Mouse (Mus musculus) CD4-positive, CD25-positive, alpha-beta regulatory T cell, adult 2 months (primary cell): ENCODE data around the gene Gsx2.
A peak's percentile ranks its signal among the peaks of the same experiment; 100 is the strongest.

Experiments
- DNase-seq: peaks from one replicate; pipeline ENCODE4 v3.0.0-alpha.2; 2012; ENCODE audit warnings: low read depth, low spot score

Gene Gsx2

DNA sequence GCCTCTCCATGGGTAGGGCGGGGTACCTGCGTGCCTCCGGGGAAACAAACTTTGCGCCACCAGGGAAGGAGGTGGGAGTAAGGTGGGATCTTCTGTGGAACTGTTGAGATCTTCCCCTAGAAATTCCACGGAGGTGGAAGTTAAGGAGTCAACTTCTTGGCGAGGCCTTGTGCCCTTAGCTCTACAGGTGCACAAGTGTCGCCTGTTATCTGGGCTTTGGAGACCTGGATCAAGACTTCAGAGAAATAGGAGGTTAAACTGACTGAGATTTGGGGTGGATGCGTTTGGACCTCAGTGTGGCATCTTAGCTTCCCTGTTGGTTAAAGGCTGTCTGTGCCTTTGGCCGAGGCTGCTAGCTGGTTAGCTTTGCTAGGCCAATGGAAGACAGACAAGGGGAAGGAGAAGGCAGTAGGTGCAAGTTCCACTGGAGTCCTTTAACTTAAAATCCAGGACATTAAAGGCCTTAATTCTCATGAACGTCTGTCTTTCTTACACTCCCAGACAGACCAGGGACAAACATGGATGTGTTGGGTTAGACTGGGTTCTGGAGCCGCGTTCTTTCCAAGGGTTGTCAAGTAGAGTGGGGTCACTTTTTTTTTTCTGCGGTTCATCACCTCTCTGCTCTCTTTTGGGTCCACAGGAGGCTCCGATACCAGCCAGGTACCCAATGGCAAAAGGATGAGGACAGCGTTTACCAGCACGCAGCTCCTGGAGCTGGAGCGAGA is 1.1 kb downstream of the Gsx2 start:
- no peak for DNase-seq

DNA sequence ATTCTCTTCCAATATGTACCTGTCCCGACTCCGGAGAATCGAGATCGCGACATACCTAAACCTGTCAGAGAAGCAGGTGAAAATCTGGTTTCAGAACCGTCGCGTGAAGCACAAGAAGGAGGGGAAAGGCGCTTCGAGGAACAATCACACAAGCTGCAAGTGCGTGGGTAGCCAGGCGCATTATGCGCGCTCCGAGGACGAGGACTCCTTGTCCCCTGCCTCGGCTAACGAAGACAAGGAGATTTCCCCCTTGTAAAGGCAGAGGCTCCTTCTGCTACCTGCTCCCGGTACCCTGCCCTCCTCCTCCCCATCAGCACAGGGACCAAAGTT is 1.6 kb downstream of the Gsx2 start:
- peak; percentile 36 for DNase-seq

DNA sequence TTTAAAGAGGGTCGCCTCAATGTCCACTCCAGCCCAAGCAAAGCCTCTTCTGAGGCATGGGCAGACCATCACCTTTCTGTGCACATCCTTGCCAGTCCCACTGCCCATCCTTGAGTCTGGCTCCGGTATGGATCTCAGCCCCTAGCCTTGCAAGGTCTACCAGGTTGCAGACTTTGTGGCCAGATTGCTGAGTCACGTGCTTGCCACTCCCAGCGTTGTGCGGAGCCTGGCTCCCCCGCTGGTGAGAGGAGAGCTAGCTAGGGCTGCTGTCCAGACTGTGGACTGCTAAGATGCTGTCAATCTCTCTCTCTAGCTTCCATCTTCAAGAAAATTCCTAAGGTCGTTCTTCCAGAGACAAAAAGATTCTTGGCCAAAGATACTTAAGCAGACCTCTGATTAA is 4.2 kb downstream of the Gsx2 start:
- no peak for DNase-seq

DNA sequence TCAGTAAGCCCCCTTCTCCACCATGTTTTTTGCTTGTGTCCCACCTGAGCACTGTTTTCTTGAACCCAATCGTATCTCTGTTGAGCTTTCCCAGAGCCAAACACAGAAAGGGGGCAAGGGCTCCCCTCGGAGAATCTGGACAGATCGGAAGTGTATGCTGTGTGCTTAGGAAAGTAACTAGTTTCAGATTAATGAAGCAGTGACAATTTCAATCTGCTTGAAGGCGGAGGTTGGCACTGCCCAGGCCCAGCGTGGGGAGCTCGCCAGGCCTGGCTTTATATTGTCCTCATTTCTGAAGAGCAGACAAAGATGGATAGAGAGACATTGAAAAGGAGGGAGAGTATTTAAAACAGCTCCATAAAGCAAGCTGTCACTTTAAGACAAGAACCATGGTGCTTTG is 7.0 kb downstream of the Gsx2 start:
- no peak for DNase-seq

DNA sequence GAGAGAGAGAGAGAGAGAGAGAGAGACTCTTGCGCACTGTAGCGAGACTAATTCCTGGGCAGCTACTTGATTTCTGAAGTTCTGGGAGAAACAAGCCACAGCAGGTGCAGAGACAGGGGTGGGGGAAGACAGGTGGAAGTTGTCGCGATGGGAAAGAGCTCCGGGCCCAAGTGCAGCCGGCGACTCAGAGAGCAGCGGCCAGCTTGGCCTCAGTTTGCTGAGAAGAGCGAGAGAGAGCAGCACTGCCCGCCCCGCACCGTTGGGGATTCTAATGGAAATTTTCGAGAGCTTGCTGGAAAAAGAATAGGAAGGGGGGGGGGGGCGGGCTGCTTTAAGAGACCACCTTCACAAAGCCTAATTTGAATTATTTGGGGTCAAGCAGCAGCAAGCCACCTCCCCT is 7.7 kb downstream of the Gsx2 start:
- DNase-seq, result no peak

DNA sequence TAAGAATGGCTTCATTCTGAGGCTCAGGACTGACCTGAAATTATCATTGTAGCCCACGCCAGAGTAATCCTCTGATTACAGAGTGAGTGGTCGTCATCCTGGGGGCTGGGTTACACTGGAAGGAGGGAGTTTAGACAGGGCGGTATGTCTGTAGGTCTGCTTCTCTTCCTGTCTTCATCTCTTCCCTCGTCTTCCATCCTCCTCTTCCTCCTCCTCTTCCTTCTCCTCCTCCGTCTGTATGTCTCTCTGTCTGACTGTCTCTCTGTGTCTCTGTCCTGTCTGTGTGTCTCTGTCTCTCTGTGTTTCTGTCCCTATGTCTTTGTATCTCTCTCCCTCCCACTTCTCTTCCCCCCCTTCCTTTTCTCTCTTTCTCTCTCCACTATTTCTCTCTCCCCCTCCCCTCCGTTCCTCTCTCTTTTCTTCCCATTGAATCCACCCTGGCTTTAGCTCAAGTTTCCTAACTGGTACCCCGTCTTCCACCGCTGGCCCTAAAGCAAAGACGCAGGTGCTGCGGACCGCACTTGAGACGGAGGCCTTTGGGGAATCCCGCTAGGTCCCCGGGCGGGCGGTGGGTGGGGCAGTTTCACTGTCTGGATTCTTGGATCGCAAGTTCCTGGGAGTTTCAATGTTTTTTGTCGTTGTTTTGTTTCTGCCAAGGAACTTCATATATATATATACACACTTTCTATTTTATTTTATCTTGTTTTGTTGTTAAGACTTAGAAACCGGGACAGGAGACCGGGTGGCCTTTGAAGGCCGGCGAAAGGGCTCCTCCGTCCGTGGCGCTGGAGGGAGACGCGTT is 8.4 kb downstream of the Gsx2 start:
- no peak for DNase-seq

DNA sequence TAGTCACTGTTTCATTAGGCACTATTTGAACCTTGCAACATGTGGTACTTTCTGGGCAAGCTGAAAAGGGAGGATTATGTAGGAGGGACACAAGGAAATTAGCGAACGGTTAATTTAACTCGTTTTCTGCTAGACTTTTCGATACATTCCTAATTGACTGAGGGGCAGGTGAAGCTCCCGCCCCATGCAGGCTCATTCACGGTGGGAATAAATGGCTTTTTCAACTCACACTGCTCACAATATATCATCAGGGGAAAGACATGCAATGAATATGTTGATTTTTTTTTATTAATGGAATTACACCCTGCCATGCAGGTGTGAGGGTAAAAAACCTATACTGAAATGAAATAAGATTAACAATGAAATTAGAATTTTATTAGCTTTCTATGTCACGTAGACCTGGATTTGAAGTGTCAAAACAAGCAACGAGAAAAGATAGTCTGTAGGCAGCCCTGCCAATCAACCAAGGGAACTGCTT is 9.0 kb downstream of the Gsx2 start:
- DNase-seq, result no peak

DNA sequence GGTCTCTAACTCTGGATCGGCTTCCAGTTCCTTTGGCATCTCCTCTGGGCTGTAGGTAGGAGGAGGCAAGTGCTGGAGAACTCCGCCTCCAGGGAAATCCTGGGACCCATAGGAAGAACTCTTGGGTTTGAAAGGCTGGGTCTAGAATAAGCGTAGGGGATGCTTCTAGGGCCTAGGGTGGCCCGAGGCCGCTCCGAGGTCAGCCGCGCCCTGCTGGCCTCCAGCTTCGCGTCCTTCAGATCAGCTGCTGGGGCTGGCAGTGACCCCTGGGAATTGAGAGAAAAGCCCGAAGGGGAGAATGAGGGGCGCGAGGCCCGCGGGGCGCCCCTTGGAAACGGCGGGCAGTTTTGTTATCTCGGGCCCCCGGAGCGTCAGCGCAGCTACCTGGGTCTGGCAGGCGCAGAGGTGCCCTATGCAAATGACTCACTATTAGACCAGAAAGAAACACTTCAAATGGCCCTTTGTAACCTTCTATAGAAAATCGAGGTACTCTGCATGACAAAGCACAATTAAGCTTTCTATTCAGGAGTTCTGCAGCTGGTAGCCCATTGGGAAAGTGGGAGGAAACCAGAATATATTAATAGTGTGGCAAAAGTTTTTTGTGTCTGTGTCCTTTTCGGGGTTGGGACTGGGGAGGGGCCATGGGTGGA is 9.6 kb downstream of the Gsx2 start:
- no peak for DNase-seq

DNA sequence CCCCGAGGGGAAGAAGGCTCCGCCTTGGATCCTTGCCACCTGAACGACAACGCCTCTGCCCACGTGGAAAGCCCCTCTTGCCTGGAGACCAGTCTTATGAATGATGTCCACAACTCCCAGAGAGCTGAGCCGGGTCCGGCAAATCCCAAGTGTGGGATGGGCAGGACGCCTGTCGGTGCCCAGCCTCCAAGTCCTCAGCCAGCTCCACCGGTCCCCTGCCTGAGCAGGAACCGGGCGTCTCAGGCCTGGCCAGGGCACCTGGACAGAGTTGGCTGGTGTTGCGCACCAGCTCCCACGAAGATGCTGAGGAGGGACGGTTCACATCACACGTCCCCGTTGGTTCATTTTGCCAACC is 10.1 kb downstream of the Gsx2 start:
- DNase-seq, result no peak

DNA sequence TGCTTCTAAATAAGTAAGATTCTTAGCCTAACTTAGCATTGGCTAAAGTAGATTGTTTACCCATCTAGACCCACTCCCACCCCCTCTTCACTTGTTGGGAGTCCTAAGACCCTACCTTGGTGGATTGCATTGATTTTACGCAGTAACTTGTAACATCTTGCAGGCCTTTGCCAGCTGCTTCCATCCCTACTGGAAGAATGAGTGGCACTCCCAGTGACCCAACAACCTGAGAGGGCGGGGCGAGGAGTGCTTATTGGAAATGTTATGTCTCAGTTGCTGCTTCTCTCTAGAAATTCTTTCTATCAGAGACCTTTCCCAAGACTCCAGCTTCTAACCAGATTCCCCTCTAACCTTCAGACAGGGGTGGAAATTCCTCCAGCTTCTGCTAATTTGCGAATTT is 10.5 kb downstream of the Gsx2 start:
- no peak for DNase-seq

DNA sequence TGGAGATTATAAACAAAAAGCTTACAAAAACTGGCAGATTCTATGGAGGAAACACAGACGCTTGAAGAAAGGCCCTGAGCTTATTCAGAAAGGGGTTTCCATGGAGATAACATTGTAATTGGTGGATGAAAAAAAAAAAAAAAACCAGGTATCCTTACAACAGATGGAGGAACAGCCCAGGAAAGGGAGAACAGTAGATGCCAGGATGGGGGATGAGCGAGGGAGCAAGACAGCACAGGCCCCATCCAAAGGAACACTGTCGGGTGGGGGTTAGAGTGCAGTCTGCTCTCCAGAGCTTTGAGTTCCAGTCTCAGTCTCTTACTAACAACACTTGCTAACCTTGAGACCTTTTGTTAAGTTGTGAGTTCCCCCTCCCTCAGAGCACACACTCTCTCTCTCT is 31.1 kb downstream of the Gsx2 start:
- DNase-seq, result no peak

DNA sequence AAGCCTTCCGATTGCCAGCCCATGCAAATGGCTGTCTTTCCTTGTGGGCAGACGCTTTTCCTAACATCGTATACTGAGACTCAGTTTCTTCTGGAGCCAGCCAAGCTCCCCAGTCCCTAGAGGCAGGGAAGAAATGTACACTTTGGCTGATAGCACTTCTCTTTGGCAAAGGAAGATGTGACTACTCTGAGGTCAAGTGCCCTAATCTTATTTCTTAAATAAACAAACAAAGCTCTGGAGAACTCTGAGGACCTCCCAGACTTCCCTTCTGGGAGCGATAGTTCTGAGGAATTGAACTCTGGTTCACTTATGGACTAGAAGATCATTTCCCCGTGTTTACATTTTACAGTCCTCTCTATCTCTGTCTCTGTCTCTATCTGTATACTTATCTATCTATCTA is 34.0 kb downstream of the Gsx2 start:
- DNase-seq, result no peak

DNA sequence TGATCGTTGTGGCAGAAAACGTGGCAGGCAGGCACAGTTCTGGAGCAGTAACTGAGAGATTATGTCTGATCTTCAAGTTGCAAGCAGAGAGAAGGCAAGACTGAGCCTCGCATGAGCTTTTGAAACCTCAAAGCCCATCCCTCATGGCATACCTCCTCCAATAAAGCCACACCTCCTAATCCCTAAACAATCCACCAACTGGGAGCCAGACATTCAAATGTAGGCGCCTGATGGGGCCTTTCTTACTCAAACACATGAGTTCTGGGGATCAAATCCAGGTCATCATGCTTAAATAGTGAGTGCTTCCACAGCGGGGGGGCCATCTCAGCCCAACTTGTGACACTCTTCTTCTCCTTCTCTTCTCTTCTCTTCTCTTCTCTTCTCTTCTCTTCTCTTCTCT is 36.4 kb downstream of the Gsx2 start:
- no peak for DNase-seq

DNA sequence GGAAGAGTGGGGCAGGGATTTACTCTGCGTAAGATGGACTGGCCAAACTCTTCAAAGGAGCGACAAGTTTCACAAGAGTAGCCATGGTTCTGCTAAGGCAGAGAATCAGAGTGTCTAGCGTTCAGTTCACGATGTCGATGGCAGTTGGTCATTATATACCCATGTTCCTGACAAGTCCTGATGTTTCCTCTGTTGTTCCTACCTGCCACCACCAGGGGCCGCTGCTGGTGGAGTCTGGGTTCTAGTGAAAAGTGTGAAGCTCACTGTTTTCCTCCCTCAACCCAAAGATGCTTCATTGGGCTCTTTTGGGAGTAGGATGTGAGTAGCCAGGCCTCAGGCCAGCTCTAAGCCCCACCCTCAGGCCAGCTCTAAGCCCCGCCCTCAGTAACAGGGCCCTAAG is 43.4 kb downstream of the Gsx2 start:
- peak; percentile 45 for DNase-seq

DNA sequence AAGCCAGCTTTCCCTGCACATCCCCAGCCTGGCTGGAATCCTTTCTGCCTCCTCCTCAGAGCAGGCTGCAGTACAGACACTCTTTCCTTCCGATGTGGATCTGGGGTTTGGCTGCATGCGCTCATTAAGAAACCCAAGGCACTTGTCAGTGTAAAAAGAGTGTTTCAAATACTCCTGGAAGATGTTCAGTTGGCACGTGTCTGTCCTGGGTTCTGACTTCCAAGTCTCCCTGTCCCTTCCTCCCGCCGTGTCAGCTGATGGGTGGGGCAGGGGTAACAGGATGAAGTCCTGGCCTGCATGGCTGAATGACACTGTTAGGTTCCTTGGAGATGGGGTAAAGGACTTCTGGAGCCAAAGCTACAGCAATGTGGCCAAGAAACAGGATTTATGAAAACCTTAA is 46.2 kb downstream of the Gsx2 start:
- no peak for DNase-seq
